ENCODE assay signal across 8 mouse cellular contexts in the genomic region with DNA sequence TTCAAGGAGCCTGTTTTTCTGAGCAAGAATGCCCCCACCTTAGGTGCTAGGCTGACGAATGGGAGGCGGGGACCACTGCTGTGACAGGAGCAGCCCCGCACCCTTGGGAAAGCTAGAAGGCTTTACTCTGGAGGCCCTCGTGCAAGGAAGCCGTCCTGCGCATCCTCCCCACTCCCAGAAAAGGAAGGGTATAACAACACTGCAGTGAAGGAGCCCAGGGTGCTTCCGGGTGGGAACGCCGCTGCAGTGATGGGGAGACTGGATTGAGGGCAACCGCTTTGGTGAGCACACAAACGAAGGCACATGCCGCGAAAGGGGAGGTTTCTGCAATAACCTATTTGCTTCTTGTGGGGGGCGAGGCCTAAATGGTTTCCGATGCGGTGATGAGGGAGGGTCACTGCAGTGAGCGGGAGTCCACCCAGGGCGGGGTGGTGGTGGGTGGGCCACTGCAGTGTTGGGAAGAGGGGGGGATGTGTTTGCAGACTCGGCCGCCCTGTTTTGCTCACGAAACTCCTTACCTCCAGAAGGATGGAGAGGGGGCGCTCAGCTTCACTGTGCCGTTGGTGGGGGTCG. TPM values are rescaled to one million over a fixed set of nuclear protein-coding genes. Genes with fewer than 3 reads are reported as not detected.
A peak's percentile ranks its signal among the peaks of the same experiment; 100 is the strongest.
DNase-seq lines count a peak whose midpoint lies in the region; ATAC-seq and TF ChIP-seq lines count a peak whose summit lies in the region.

A gene (plus strand): TSS at position 106 of the 573 bp plus-strand sequence.

- peaks cover 21% of the 10 kb centered on the region for H3K9me3 ChIP-seq in erythroblast, embryonic 14.5 days (ENCODE audit: control insufficient read depth, low read length)
- H3K9me3 ChIP-seq in intestine, postnatal 0 days (ENCODE audit: control insufficient read depth), result no peaks in the 10 kb centered on the region
- H3K9me3 ChIP-seq in midbrain, embryonic 14.5 days (ENCODE audit: control insufficient read depth, low read length), result no peaks in the 10 kb centered on the region

- peaks cover 85% of the 10 kb centered on the region for H3K27me3 ChIP-seq in erythroblast, embryonic 14.5 days (ENCODE audit: control insufficient read depth)
- peaks cover 35% of the 10 kb centered on the region for H3K27me3 ChIP-seq in intestine, postnatal 0 days (replicated peaks; ENCODE audit: control insufficient read depth, insufficient read depth, low read length)
- H3K27me3 ChIP-seq in midbrain, embryonic 14.5 days (ENCODE audit: control insufficient read depth, insufficient read depth, low read length), result peaks cover 27% of the 10 kb centered on the region

- under 1% methylated on average over 24 of the region's 24 CpGs for WGBS in intestine, postnatal 0 days
- under 1% methylated on average over 24 of the region's 24 CpGs for WGBS in midbrain, embryonic 14.5 days

- DNase-seq in retina, postnatal 1 day, result peak; percentile 59
- no peak for DNase-seq in retina, embryonic 14.5 days (ENCODE audit: low spot score)
- DNase-seq in midbrain, embryonic 14.5 days, result peak; percentile 59
- DNase-seq in spleen, adult 12 weeks (ENCODE audit: low spot score), result no peak
- no peak for DNase-seq in urinary bladder, postnatal 14 days (ENCODE audit: low spot score)

- TF ChIP-seq CTCF in intestine, postnatal 0 days (IDR thresholded peaks at IDR 0.05; ENCODE audit: low read depth), result no peak

- H3K27ac ChIP-seq in intestine, postnatal 0 days (ENCODE audit: low read depth, low read length), result no peak within 1 kb of the TSS
- peak within 1 kb of the TSS; percentile 60 for H3K27ac ChIP-seq in midbrain, embryonic 14.5 days (replicated peaks; ENCODE audit: low read depth, low read length)

- H3K4me3 ChIP-seq in erythroblast, embryonic 14.5 days (replicated peaks), result peak within 1 kb of the TSS; percentile 35
- H3K4me3 ChIP-seq in intestine, postnatal 0 days (ENCODE audit: low read depth, low read length), result peak within 1 kb of the TSS; percentile 42
- H3K4me3 ChIP-seq in midbrain, embryonic 14.5 days (replicated peaks; ENCODE audit: low read depth, low read length), result peak within 1 kb of the TSS; percentile 56

- ATAC-seq in erythroblast, adult 5-6 weeks (replicated peaks; ENCODE audit: low FRiP score, poor library complexity, severe bottlenecking), result no peak
- ATAC-seq in intestine, postnatal 0 days, result peak; percentile 17; the same call in 1 of the 2 replicates
- peak; percentile 44 for ATAC-seq in midbrain, embryonic 14.5 days (ENCODE audit: low FRiP score, low TSS enrichment)

- H3K9ac ChIP-seq in intestine, postnatal 0 days (ENCODE audit: low read depth, low read length), result 0 out of 2 replicates have a peak within 1 kb of the TSS, but pooled peaks have one; percentile 13
- H3K9ac ChIP-seq in midbrain, embryonic 14.5 days (replicated peaks; ENCODE audit: low read length), result peak within 1 kb of the TSS; percentile 64

- no peaks in the 10 kb centered on the region for H3K36me3 ChIP-seq in erythroblast, embryonic 14.5 days (ENCODE audit: control insufficient read depth)
- H3K36me3 ChIP-seq in intestine, postnatal 0 days (ENCODE audit: control insufficient read depth, insufficient read depth), result no peaks in the 10 kb centered on the region; the same call in 1 of the 2 replicates
- H3K36me3 ChIP-seq in midbrain, embryonic 14.5 days (ENCODE audit: control insufficient read depth, insufficient read depth, low read length), result no peaks in the 10 kb centered on the region

- peaks cover 29% of the 10 kb centered on the region for H3K4me1 ChIP-seq in erythroblast, embryonic 14.5 days (ENCODE audit: control insufficient read depth)
- H3K4me1 ChIP-seq in intestine, postnatal 0 days (replicated peaks; ENCODE audit: control insufficient read depth, insufficient read depth, low read length), result 0 out of 2 replicates have a peak, but pooled peaks cover 10% of the 10 kb centered on the region
- 0 out of 2 replicates have a peak, but pooled peaks cover 11% of the 10 kb centered on the region for H3K4me1 ChIP-seq in midbrain, embryonic 14.5 days (ENCODE audit: control insufficient read depth, insufficient read depth, low read length)

- H3K4me2 ChIP-seq in intestine, postnatal 0 days (replicated peaks; ENCODE audit: low read depth), result peak within 1 kb of the TSS; percentile 80
- H3K4me2 ChIP-seq in midbrain, embryonic 14.5 days (ENCODE audit: low read length), result peak within 1 kb of the TSS; percentile 85

RNA-seq across cellular contexts. Expression of the gene that starts here (rescaled TPM):
- 0.06 and 0.10 TPM in 2 replicates for polyA plus RNA-seq in erythroblast, embryonic 14.5 days (2012)
- total RNA-seq in erythroblast, adult 5-6 weeks (2015; ENCODE audit: low replicate concordance), result not detected in 2 replicates
- total RNA-seq in erythroblast, adult 5-6 weeks (2017; ENCODE audit: low replicate concordance), result not detected in 2 replicates
- polyA plus RNA-seq in intestine, postnatal 0 days (2015; fragmentation: Nextera tagmentation; extraction: Ambion mirVana), result 1.7 and 2.0 TPM in 2 replicates
- polyA plus RNA-seq in midbrain, embryonic 14.5 days (2014; fragmentation: Nextera tagmentation; extraction: Ambion mirVana), result 12.1 and 15.8 TPM in 2 replicates

Comparison
In these comparisons a context has a peak if more than half of its experiments do, and no peak if none do; other contexts are left out.
1. DNase-seq: peak in retina, postnatal 1 day (single experiment) and midbrain, embryonic 14.5 days (single experiment); none in retina, embryonic 14.5 days (single experiment), spleen, adult 12 weeks (single experiment) and urinary bladder, postnatal 14 days (single experiment).
2. Peak in every context shown above with its lines, with median percentiles within 50 percentile points of each other: H3K4me3 ChIP-seq.